13 mouse cellular contexts compared by ENCODE assay signal in the genomic region with DNA sequence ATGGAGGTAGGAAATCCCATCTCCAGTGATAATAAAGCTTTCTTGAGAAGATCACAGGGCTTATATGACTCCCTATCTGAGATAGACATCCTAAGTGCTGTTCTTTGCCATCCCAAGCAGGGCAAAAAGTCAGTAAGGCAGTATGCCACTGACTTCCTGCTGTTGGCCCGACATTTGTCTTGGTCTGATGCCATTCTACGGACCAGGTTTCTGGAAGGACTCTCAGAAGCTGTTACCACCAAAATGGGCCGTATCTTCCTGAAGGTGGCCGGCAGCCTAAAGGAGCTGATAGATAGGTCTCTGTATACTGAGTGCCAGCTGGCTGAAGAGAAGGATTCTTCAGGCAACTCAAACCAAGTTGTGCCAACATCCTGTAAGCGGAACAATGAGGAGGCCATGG. TPM values are rescaled to one million over a fixed set of nuclear protein-coding genes. Genes with fewer than 3 reads are reported as not detected.
"Had no signal": no experiment of that assay in that cellular context is flagged by ENCODE, and none has a peak within 500 bp of the region (broad histone marks: within the 10 kb centered on the region; RNA-seq: fewer than 3 reads in every experiment).

No protein-coding gene starts in this region.

- DNase-seq: retina, postnatal 1 day; right cerebral cortex, adult 18-20 months; right cerebral cortex, postnatal 14 days; right cerebral cortex, postnatal 25 days; right cerebral cortex, postnatal 4 days; spleen, adult 18-20 months; thymus, adult 18-20 months; thymus, adult 2 months; thymus, postnatal 14 days; thymus, postnatal 25 days; thymus, postnatal 36 days; thymus, postnatal 4 days had no signal

RNA-seq across cellular contexts. Expression of gene Rtl9, which starts 3.8 kb away (rescaled TPM):
- total RNA-seq: neutrophil, adult 5-6 weeks had no signal
